Mouse (Mus musculus): ENCODE data around the gene C77080. TPM values are rescaled to one million over a fixed set of nuclear protein-coding genes. Genes with fewer than 3 reads are reported as not detected.
"Not testable (repeated sequence)": the region's sequence is repeated elsewhere in the genome, so short reads cannot be mapped to it uniquely, and the experiment has no call there.

The C77080 gene
- total RNA-seq, 2 experiments from 2014 or later, result 1.3 to 2.0 TPM

- DNase-seq, result no peak
Observed at GRCm38 (mm10) chr4:129219198-129219597, 42.0 kb downstream of the C77080 start.

DNA sequence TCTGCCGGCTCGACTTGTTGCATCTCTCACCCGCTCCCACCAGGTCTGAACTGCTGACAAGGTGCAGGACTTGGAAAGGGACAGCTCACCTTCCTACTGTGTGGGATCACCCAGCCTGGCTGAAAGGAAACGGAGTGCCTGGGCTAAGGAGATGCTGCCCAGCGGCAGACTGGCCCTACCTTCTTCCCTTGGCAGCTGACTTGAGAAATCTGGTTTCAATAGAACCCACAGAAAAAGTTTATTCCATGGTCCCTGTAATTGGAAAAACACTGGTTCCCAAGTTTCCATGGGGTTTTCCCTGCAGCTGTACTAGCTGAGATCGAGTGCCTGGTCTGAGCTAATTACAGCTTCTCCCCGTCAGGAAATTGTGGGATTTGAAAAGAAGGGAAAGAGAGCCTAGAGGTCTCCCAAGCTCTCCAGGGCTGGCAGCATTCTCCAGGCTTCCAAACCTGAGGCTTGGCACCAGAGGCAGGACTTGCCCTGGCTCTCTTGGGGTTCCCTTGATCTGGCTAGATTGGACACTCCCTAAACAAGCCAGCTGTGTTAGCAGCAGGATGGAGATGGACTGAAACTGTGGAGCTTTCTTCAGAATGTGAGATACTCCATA, 42.5 kb downstream of the C77080 start:
- no peak for DNase-seq

GRCm38 (mm10) chr4:129212486-129212885, 48.7 kb downstream of the C77080 start:
- DNase-seq, result not testable (repeated sequence)

DNA sequence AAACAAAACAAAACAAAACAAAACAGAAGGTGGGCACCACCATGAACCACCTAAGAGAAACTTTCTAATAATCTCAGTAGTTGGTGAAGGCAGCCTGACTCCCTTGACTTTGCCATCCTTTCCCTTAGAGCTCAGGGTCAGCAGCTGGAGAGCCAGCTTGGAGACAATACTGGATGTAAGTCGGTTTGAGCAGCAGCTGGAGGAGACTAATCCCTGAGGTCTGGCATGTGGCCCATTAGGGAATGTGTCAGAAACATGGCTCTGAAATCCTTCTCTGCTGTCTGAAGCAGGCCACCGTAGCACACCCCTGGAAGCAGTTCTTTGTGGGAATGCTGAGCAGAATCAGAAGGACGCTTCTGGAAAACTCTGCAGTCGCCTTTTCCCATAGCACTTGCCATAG, 49.7 kb downstream of the C77080 start:
- no peak for DNase-seq

DNA sequence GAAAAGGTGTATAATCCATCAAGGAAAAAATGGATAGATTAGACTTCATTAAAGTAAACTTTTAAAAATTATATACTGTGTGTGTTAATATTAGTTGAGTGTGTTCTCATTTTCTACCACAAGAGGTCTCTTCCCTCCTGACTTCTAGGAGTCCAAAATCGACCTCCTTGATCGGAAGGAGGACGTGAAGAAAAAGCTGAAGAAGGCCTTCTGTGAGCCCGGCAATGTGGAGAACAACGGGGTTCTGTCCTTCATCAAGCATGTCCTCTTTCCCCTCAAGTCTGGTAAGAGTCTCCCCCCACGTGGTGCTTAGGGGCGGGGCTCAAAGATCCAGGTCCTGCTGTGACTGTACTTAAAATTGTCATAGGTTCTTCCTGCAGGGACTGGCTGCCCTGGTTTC, 51.7 kb downstream of the C77080 start:
- no peak for DNase-seq

GRCm38 (mm10) chr4:129206792-129207191, 54.4 kb downstream of the C77080 start:
- no peak for DNase-seq

DNA sequence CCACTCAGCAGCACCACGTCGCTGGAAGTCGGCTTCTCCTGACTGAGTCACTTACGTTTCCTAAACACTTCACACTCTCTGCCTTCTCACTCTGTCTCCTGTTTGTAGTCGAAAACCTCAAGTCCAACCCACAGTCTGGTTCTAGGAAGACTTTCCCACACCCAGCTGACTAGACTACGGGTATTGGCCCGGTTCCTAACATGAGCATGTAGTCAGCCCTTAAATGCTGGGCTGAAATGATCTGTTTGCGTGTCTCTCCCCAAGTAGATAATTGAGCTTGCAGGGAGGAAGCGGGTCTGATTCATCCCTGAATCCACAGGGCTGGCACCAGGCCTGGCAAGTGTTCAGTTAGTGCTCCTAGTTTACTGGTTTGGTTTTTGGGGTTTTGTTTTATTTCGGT, 56.5 kb downstream of the C77080 start:
- DNase-seq, result no peak

GRCm38 (mm10) chr4:129197514-129197913, 63.7 kb downstream of the C77080 start:
- no peak for DNase-seq

GRCm38 (mm10) chr4:129194280-129194679, 66.9 kb downstream of the C77080 start:
- no peak for DNase-seq

- DNase-seq, result no peak
Observed at GRCm38 (mm10) chr4:129191691-129192090, 69.5 kb downstream of the C77080 start.

DNA sequence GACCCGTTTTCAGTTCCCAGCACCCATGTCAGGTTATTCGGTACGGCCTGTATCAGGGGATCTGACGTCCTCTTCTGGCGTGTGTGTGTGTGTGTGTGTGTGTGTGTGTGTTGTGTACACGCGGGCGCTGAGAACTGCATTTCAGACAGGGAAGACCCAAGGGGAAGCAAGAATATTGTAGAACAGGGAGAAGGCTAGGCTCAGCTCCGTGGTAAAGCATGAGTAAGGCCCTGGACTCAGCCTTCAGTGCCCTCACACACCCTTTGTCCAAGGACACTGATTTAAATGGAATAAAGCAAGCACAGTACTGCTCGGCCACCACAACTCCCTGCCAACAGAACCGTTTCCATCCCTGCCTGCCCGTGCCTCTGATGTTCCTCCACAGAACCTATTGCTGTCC, 70.7 kb downstream of the C77080 start:
- no peak for DNase-seq

DNA sequence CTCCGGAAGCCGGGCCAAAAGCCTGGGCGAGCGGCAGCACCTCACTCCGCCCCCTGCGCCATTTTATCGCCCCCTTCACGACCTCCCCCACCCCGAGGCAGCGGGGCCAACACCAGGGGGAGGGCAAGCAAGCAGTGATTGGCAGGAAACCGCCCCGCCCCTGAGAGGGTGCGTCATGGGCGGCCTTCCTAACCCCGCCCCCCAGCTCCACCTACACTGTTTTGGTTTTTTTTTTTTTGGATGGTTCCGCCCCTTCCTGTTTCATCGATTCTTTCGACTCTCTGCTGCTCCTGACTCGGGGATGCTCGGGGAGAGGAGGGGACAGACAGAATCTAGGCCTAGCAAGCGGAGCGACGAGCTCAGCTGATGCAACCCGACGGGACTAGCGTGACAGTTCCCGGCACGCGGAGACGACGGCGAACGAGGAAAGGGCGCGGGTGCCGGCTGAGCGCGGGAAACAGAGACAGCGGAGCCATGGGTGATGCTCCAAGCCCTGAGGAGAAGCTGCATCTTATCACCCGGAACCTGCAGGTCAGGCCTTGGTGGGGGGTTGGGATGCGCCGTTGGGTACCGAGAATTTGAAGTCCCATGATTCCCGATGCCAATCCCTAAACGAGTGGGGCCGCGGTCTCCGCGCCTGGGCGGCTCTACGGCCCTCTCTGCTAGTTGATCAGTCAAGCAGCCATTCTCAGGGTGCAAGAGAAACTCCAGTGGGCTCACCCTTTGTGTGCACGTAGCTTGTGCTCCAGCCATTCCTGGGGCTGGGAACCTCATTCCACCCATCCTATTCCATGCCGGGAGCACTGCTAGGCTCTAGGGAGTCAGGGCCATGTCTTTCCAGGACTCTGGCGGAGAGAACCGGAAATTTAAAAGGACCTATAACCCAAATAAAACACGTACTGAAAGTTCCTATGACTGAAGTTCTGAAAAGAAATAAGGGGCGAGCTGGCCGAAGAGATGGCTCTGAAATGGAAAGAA, 71.4 kb downstream of the C77080 start, which contains the start of the genes S100pbp and Yars:
Gene S100pbp, minus strand, starts transcription at position 186 of the 978 bp plus-strand sequence.
Gene Yars, plus strand, starts transcription at position 219 of the 978 bp plus-strand sequence.
- DNase-seq, result peak; percentile 97

- no peak for DNase-seq
Observed at GRCm38 (mm10) chr4:129188803-129189541, 72.2 kb downstream of the C77080 start.

GRCm38 (mm10) chr4:129188041-129188659, 73.1 kb downstream of the C77080 start:
- no peak for DNase-seq

DNA sequence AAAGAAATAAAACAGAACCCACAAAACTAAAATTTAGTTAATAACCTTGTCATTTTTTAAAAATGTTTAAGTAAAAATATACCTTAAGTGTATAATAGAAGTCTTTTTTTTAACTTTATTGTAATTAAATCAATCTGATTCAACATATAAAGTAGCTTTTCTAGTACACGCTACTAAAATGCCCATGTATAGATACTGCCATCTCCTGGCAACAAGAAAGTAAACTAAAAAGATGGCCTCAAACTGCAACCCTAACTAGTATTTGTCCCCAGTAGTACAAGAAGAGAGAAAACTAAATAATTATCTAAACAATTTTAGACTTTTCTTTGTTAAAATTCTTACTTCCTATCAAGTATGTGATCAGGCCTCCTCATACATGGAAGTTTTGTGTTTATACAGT, 81.6 kb downstream of the C77080 start:
- no peak for DNase-seq

- no peak for DNase-seq
Observed at GRCm38 (mm10) chr4:129172529-129172928, 88.7 kb downstream of the C77080 start.

Small RNAs within 50 kb of the gene (microRNA-seq; reads per million reads assigned to microRNA genes)
- gene Gm22994 (ENCODE audit: borderline replicate concordance in 2 of 2), result 0 reads per million in 2 experiments

Other genes with a start within 250 kb of the C77080 start
- 10 to 100 TPM; 17.8 to 20.2 TPM for gene Rnf19b, start 203.1 kb downstream of the C77080 start, total RNA-seq (2021)
- not detected for gene Tmem54, start 155.9 kb downstream of the C77080 start, total RNA-seq (2021)
- gene Hpca, start 139.4 kb downstream of the C77080 start, total RNA-seq (2021), result not detected
- gene Fndc5, start 124.4 kb downstream of the C77080 start, total RNA-seq (2021), result 10 to 100 TPM; 71.5 to 93.0 TPM
- 1 to 10 TPM; 3.5 to 4.0 TPM for gene S100pbp, start 71.7 kb downstream of the C77080 start, total RNA-seq (2021)
- 10 to 100 TPM; 31.7 to 34.2 TPM for gene Yars, start 71.6 kb downstream of the C77080 start, total RNA-seq (2021)
- gene Sync, start 26.2 kb upstream of the C77080 start, total RNA-seq (2021), result 10 to 100 TPM; 40.2 to 44.7 TPM
- gene Rbbp4, start 74.0 kb upstream of the C77080 start, total RNA-seq (2021), result 10 to 100 TPM; 41.0 to 50.6 TPM
- gene Zbtb8os, start 74.3 kb upstream of the C77080 start, total RNA-seq (2021), result 10 to 100 TPM; 23.1 to 24.0 TPM
- gene Zbtb8a, start 116.7 kb upstream of the C77080 start, total RNA-seq (2021), result 1 to 10 TPM; 1.2 to 1.3 TPM
- gene Zbtb8b, start 179.4 kb upstream of the C77080 start, total RNA-seq (2021), result not detected
- 10 to 100 TPM; 25.6 to 26.9 TPM for gene Bsdc1, start 200.2 kb upstream of the C77080 start, total RNA-seq (2021)
- gene Tssk3, start 229.6 kb upstream of the C77080 start, total RNA-seq (2021), result not detected
- gene Fam229a, start 229.8 kb upstream of the C77080 start, total RNA-seq (2021), result not detected